Mouse (Mus musculus) embryo, embryonic 10 days (tissue): ENCODE measurements at regions not wholly inside any gene's neighbourhood (a gene's known extent, or its start where the extent isn't known, plus 50 kb on each side); places are given as distances from the start of the nearest gene placed in this dataset.

Source experiments
- DNase-seq: peaks from one replicate; pipeline ENCODE4 v3.0.0-alpha.2; 2015; ENCODE audit warnings: low spot score

DNA sequence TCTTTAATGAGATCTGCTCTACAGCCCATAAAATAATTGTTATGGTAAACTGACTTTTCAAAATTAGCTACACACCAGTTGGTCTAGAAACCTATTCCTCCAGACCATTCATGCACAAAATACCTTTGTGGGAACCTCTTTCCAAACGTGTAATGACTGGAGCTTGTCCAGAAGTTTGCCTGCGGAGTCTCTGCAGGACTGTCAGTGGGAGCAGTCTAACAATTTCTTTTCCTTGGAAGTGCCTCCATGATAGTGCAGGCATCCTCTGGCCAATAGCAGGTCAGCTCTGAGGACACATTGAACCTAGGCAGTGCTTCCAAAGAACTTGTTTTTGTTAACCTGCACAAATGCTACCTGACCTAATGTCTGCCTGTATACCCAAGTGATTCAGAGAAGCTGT, 932.3 kb downstream of the Pcdh9 start:
- no peak for DNase-seq

GRCm38 (mm10) chr14:92955485-92955884, 935.0 kb downstream of the Pcdh9 start:
- DNase-seq, result no peak

DNA sequence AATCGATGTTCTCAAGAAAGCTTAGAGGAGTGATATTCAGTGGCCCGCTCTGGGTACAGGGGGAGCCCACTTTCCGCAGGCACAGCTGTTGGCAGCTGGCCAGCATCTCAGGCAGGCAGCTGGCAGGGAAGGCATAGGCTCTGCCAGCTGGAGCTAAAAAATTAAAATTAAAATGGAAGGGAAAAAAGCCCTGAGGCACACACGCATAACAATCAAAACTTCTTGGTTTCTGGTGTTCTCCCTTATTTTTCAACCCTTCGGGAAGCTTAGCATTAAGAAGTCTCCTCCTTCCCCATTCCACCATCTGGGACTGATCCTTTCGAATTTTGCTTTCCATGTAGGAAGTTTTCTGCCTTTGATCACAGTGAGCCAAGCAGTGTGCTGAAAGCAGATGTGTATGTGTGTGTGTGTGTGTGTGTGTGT, 982.8 kb downstream of the Pcdh9 start:
- DNase-seq, result no peak

- DNase-seq, result no peak
Observed at GRCm38 (mm10) chr14:92874548-92874947, 1015.9 kb downstream of the Pcdh9 start.

DNA sequence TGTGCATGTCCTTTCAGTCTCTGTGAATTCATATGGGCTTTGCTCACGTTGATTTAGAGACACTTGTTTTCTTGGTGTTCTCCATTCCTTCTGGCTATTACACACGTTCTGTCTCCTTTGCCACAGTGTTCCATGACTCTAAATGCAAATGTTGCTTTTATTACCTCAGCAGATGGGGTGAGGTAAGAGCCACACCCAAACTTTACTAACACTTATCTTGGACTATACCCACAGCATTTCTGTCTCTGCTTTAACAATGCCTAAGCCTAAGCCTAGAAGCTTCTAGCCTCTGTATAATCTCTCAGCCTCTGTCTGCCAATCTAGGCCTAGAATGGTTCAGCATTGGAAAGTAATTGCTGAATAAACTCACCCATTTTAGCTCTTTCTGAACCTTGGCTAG, 1024.0 kb downstream of the Pcdh9 start:
- DNase-seq, result no peak

GRCm38 (mm10) chr14:92862942-92863341, 1027.5 kb downstream of the Pcdh9 start:
- no peak for DNase-seq

GRCm38 (mm10) chr14:92860723-92861122, 1029.8 kb downstream of the Pcdh9 start:
- no peak for DNase-seq

- no peak for DNase-seq
Observed at GRCm38 (mm10) chr14:92833646-92834045, 1056.8 kb downstream of the Pcdh9 start.

- no peak for DNase-seq
Observed at GRCm38 (mm10) chr14:92829171-92829570, 1061.3 kb downstream of the Pcdh9 start.

DNA sequence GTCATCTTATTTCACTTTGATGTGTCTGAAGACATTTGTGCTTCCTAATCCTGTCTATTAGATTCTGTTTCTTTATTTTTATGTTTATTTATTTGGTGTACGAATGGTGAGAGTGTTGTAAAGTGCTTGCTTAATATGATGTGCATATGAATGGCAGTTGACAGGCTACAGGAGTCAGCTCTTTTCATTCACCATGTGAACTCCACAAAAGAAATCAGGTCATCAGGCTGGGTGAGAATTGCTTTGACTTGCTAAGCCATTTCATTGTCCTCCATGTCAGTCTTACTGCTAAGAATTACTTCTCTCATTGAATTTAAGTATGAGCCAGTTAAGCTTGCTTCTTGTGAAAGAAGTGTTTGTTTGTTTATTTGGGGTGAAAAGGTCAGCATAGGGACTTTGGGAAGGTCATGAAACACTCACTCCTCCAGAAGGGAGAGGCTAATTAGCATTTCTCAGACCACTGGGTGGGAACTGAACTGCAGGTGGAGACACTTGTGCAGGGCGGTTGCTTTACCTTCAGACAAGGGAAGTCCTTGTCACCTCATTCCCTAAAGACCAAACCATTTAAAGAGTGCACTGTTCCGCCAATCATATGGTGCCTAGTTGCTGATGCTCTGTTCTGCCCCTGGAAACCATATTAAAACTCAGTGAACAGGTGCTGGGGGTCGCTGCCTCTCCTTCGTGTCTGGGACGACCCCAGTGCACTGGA, 1063.7 kb downstream of the Pcdh9 start:
- DNase-seq, result peak; percentile 28

DNA sequence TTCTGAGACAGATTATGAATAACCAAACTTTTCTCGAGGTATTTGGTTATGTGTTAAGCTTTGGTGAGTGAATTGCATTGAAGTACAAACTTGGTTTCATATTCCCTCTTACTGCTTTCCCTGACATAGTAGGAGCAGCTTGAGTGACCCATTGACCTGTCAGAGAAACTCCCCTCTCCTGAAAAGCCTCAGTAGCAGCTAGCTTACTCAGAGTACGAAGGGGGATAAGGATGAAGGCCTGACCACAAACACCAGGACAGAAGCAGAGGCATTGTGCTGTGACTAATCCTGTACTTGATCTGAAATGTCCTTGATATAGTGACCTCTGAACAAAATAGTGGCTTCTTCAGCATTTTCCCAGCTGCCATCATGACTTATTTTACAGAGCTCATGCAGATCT, 1070.4 kb downstream of the Pcdh9 start:
- DNase-seq, result no peak
